Comparison of ENCODE assay signal across 20 mouse cellular contexts in the genomic region with DNA sequence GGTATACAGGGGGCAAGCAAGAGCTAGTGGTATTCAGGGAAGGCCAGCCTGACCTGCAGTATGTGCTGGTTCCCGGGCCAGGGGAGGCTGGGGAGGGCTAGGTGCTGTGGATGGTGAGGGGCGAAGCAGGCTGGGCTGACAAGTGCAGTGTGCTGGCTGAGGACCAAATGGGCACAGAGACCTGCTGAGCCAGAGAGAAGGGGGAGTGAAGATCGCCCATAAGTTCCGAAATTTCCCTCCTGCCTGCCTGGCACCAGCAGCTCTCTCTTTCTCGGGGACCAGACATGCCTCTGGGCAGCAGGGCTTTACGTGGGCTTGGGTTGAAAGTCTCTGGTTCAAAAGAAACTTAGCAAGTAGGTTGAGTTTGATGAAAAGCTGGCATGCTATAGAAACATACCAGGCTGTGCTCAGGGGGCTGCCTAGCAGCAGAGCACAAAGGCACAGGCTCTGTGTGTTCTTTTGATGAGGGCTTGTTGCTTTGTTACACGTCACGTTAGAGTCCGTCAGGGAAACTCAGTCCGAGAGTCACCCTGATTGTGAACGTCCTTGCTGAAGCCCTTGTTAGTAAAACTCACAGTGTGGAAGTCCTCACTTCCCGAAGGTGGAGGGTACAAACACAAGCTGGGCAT. TPM values are rescaled to one million over a fixed set of nuclear protein-coding genes. Genes with fewer than 3 reads are reported as not detected.
DNase-seq lines count a peak whose midpoint lies in the region; ATAC-seq and TF ChIP-seq lines count a peak whose summit lies in the region.
"Had no signal": no experiment of that assay in that cellular context is flagged by ENCODE, and none has a peak within 500 bp of the region (broad histone marks: within the 10 kb centered on the region; RNA-seq: fewer than 3 reads in every experiment).

No protein-coding gene starts in this region.

- H3K9ac ChIP-seq in forebrain, embryonic 14.5 days (ENCODE audit: low read length): no peak overlapping the region
- no peak overlapping the region for H3K9ac ChIP-seq in midbrain, embryonic 13.5 days (replicated peaks)
- H3K9ac ChIP-seq: embryonic facial prominence, embryonic 13.5 days; heart, embryonic 12.5 days; intestine, embryonic 15.5 days; limb, embryonic 15.5 days; midbrain, embryonic 12.5 days had no signal

- ATAC-seq in forebrain, embryonic 14.5 days: peak; percentile 79
- ATAC-seq in midbrain, embryonic 13.5 days: peak; percentile 76
- ATAC-seq: intestine, embryonic 15.5 days had no signal

- H3K9me3 ChIP-seq in forebrain, embryonic 14.5 days (replicated peaks; ENCODE audit: control insufficient read depth, low read length): no peaks in the 10 kb centered on the region
- H3K9me3 ChIP-seq in midbrain, embryonic 13.5 days: no peaks in the 10 kb centered on the region
- H3K9me3 ChIP-seq: embryonic facial prominence, embryonic 13.5 days; heart, embryonic 12.5 days; intestine, embryonic 15.5 days; limb, embryonic 15.5 days; midbrain, embryonic 12.5 days had no signal

- no peak for DNase-seq in layer of hippocampus, adult 2 months (ENCODE audit: low spot score in 2 of 2)
- DNase-seq in layer of hippocampus, adult 9-11 months: no peak
- DNase-seq in brain, embryonic 14.5 days (ENCODE audit: low read depth): peak; percentile 88
- peak; percentile 72 for DNase-seq in forebrain, embryonic 14.5 days (ENCODE audit: low spot score)
- DNase-seq in embryo, embryonic 10 days (ENCODE audit: low spot score): no peak
- no peak for DNase-seq in gastrocnemius, postnatal 25 days
- no peak for DNase-seq in lung, adult 18-20 months
- DNase-seq: adrenal gland, adult 8-10 months; cerebellum, adult 2 months; lung, postnatal 36 days had no signal

- no peaks in the 10 kb centered on the region for H3K4me1 ChIP-seq in forebrain, embryonic 14.5 days (ENCODE audit: control insufficient read depth, insufficient read depth, low read length)
- no peaks in the 10 kb centered on the region for H3K4me1 ChIP-seq in midbrain, embryonic 13.5 days (replicated peaks)
- H3K4me1 ChIP-seq: embryonic facial prominence, embryonic 13.5 days; heart, embryonic 12.5 days; intestine, embryonic 15.5 days; limb, embryonic 15.5 days; midbrain, embryonic 12.5 days had no signal

- no peaks in the 10 kb centered on the region for H3K27me3 ChIP-seq in forebrain, embryonic 14.5 days (replicated peaks; ENCODE audit: control insufficient read depth, insufficient read depth, low read length)
- H3K27me3 ChIP-seq in midbrain, embryonic 13.5 days: no peaks in the 10 kb centered on the region
- H3K27me3 ChIP-seq: embryonic facial prominence, embryonic 13.5 days; heart, embryonic 12.5 days; intestine, embryonic 15.5 days; limb, embryonic 15.5 days; midbrain, embryonic 12.5 days had no signal

- H3K4me2 ChIP-seq in forebrain, embryonic 14.5 days (ENCODE audit: low read length): no peak overlapping the region
- H3K4me2 ChIP-seq in midbrain, embryonic 13.5 days (replicated peaks): no peak overlapping the region
- H3K4me2 ChIP-seq: embryonic facial prominence, embryonic 13.5 days; heart, embryonic 12.5 days; intestine, embryonic 15.5 days; limb, embryonic 15.5 days; midbrain, embryonic 12.5 days had no signal

- peak overlapping the region; percentile 51; the same call in 1 of the 2 replicates for H3K27ac ChIP-seq in layer of hippocampus, adult 2 months
- peak overlapping the region; percentile 66 for H3K27ac ChIP-seq in forebrain, embryonic 14.5 days (ENCODE audit: low read depth, low read length)
- H3K27ac ChIP-seq in midbrain, embryonic 13.5 days: peak overlapping the region; percentile 53; the same call in 1 of the 2 replicates
- H3K27ac ChIP-seq: embryonic facial prominence, embryonic 13.5 days; intestine, embryonic 15.5 days; kidney, postnatal 0 days; limb, embryonic 15.5 days; midbrain, embryonic 12.5 days had no signal

- 31% methylated on average over 12 of the region's 12 CpGs for WGBS in forebrain, embryonic 14.5 days
- 55% methylated on average over 12 of the region's 12 CpGs for WGBS in midbrain, embryonic 13.5 days

- TF ChIP-seq POLR2A in brain, embryonic 14.5 days (IDR thresholded peaks at IDR 0.05; ENCODE audit: borderline replicate concordance, extremely low read depth, insufficient read depth, insufficient read length, poor library complexity, severe bottlenecking): no peak

- peaks cover 98% of the 10 kb centered on the region for H3K36me3 ChIP-seq in forebrain, embryonic 14.5 days (ENCODE audit: control insufficient read depth, insufficient read depth, low read length)
- peaks cover 100% of the 10 kb centered on the region for H3K36me3 ChIP-seq in midbrain, embryonic 13.5 days

- no peak for TF ChIP-seq CTCF in layer of hippocampus, adult 2 months (conservative IDR thresholded peaks at IDR 0.05)
- no peak for TF ChIP-seq CTCF in brain, embryonic 14.5 days (IDR thresholded peaks at IDR 0.05; ENCODE audit: borderline replicate concordance, extremely low read depth, insufficient read depth, insufficient read length)

- H3K4me3 ChIP-seq in layer of hippocampus, adult 2 months: no peak overlapping the region
- no peak overlapping the region for H3K4me3 ChIP-seq in forebrain, embryonic 14.5 days (ENCODE audit: low read depth, low read length)
- no peak overlapping the region for H3K4me3 ChIP-seq in midbrain, embryonic 13.5 days (replicated peaks)
- H3K4me3 ChIP-seq: embryonic facial prominence, embryonic 13.5 days; heart, embryonic 12.5 days; intestine, embryonic 15.5 days; limb, embryonic 15.5 days; midbrain, embryonic 12.5 days had no signal

RNA-seq across cellular contexts. Expression of gene Mtor, which starts 12.4 kb away (rescaled TPM):
- 100 to 1,000 TPM in 1 of 2 experiments, 10 to 100 TPM in 1; 95.2 to 100 TPM for total RNA-seq in layer of hippocampus, adult 2 months (2021)
- polyA plus RNA-seq in brain, embryonic 14.5 days (2012; rRNA removed): 27.0 and 41.1 TPM in 2 replicates
- 22.2 and 24.4 TPM in 2 replicates for polyA plus RNA-seq in forebrain, embryonic 14.5 days (2014; fragmentation: Nextera tagmentation; extraction: Ambion mirVana)
- polyA plus RNA-seq in midbrain, embryonic 13.5 days (2015; fragmentation: Nextera tagmentation; extraction: Ambion mirVana): 25.9 and 27.3 TPM in 2 replicates
- 10 to 100 TPM; 30.6 to 30.9 TPM for total RNA-seq in gastrocnemius, postnatal 25 days (2021)

RNA-seq across cellular contexts. Expression of gene Ubiad1, which starts 16.2 kb away (rescaled TPM):
- total RNA-seq in layer of hippocampus, adult 2 months (2021): 1 to 10 TPM; 8.1 to 8.7 TPM
- 15.8 and 16.7 TPM in 2 replicates for polyA plus RNA-seq in brain, embryonic 14.5 days (2012; rRNA removed)
- polyA plus RNA-seq in forebrain, embryonic 14.5 days (2014; fragmentation: Nextera tagmentation; extraction: Ambion mirVana): 14.2 and 14.6 TPM in 2 replicates
- 20.5 and 22.2 TPM in 2 replicates for polyA plus RNA-seq in midbrain, embryonic 13.5 days (2015; fragmentation: Nextera tagmentation; extraction: Ambion mirVana)
- 10 to 100 TPM; 11.1 to 14.9 TPM for total RNA-seq in gastrocnemius, postnatal 25 days (2021)

RNA-seq across cellular contexts. Expression of gene Angptl7, which starts 39.5 kb away (rescaled TPM):
- total RNA-seq in layer of hippocampus, adult 2 months (2021): under 1 TPM; 0.22 to 0.38 TPM
- 0.05 and 0.08 TPM in 2 replicates for polyA plus RNA-seq in brain, embryonic 14.5 days (2012; rRNA removed)
- polyA plus RNA-seq in forebrain, embryonic 14.5 days (2014; fragmentation: Nextera tagmentation; extraction: Ambion mirVana): 0.15 and 0.30 TPM in 2 replicates
- 0.23 and 0.32 TPM in 2 replicates for polyA plus RNA-seq in midbrain, embryonic 13.5 days (2015; fragmentation: Nextera tagmentation; extraction: Ambion mirVana)
- total RNA-seq in gastrocnemius, postnatal 25 days (2021): 10 to 100 TPM in 1 of 2 experiments, 1 to 10 TPM in 1; 9.4 to 22.7 TPM
- total RNA-seq: common myeloid progenitor, adult 5-6 weeks; granulocyte monocyte progenitor cell, adult 5-6 weeks had no signal
- polyA plus RNA-seq: small intestine, adult 2 months had no signal

Comparison
In these comparisons a context has a peak if more than half of its experiments do, and no peak if none do; other contexts are left out.
1. DNase-seq: peak in brain, embryonic 14.5 days (single experiment) and forebrain, embryonic 14.5 days (single experiment); none in layer of hippocampus, adult 2 months (0 of 2), layer of hippocampus, adult 9-11 months (single experiment), embryo, embryonic 10 days (single experiment), gastrocnemius, postnatal 25 days (single experiment) and lung, adult 18-20 months (0 of 2).
2. Peak in every context shown above with its lines, with median percentiles within 50 percentile points of each other: H3K27ac ChIP-seq.